Mouse (Mus musculus) stomach, postnatal 0 days (tissue): ENCODE measurements around the gene Med26. TPM values are rescaled to one million over a fixed set of nuclear protein-coding genes. Genes with fewer than 3 reads are reported as not detected.

ENCODE experiments used
- ATAC-seq: fragments of 200-750 bp; cut with Nextera tagmentation; 2 replicates; pipeline ENCODE4 v1.8.0; 2017; ENCODE audit not compliant: low FRiP score, low TSS enrichment
- DNase-seq: peaks from one replicate; pipeline ENCODE4 v3.0.0-alpha.2; 2016; ENCODE audit warnings: low spot score
- H3K27ac ChIP-seq: fragments of 300-500 bp; sonication (generic); replicated peaks from 2 replicates; pipeline ENCODE4 v1.5.1; 2014; ENCODE audit warnings: mild to moderate bottlenecking, control low read depth
- H3K27me3 ChIP-seq: fragments of 300-500 bp; sonication (generic); 2 replicates; pipeline ENCODE4 v1.6.1; 2014; ENCODE audit warnings: low read length; ENCODE audit not compliant: control insufficient read depth, insufficient read depth
- H3K36me3 ChIP-seq: fragments of 300-500 bp; sonication (generic); 2 replicates; pipeline ENCODE4 v1.6.1; 2014; ENCODE audit warnings: low read length, mixed read lengths; ENCODE audit not compliant: control insufficient read depth, insufficient read depth
- H3K4me1 ChIP-seq: fragments of 300-500 bp; sonication (generic); replicated peaks from 2 replicates; pipeline ENCODE4 v1.6.1; 2014; ENCODE audit warnings: antibody characterized with exemption; ENCODE audit not compliant: control insufficient read depth, insufficient read depth
- H3K4me2 ChIP-seq: fragments of 300-500 bp; sonication (generic); replicated peaks from 2 replicates; pipeline ENCODE4 v1.6.1; 2014; ENCODE audit warnings: low read depth, mild to moderate bottlenecking, control low read depth, moderate library complexity
- H3K4me3 ChIP-seq: fragments of 300-500 bp; sonication (generic); 2 replicates; pipeline ENCODE4 v1.5.1; 2014; ENCODE audit warnings: low read depth, low read length, control low read depth
- H3K9ac ChIP-seq: fragments of 300-500 bp; sonication (generic); 2 replicates; pipeline ENCODE4 v1.6.1; 2014; ENCODE audit warnings: mild to moderate bottlenecking, low read length, control low read depth, mixed read lengths
- H3K9me3 ChIP-seq: fragments of 300-500 bp; sonication (generic); 2 replicates; pipeline ENCODE4 v1.6.1; 2016; ENCODE audit warnings: low read length; ENCODE audit not compliant: control insufficient read depth
- CTCF ChIP-seq: IDR thresholded peaks from 2 replicates; pipeline ENCODE4 v1.5.1; 2016; ENCODE audit warnings: antibody characterized with exemption, low read depth, mild to moderate bottlenecking, moderate library complexity
- EP300 ChIP-seq: optimal IDR thresholded peaks from 2 replicates; pipeline ENCODE3; 2016; ENCODE audit warnings: antibody characterized with exemption
- WGBS: fragments of 180-500 bp; shearing (Covaris S2); extraction: QIAGEN DNeasy Blood & Tissue Kit; methylation state at CpG from one replicate; pipeline ENCODE4 v1.1.7; 2014; 5-methylcytosine and 5-hydroxymethylcytosine counted together
- polyA plus RNA-seq: library from polyadenylated mRNA; unstranded; fragments of >200 nt; fragmentation: Nextera tagmentation; extraction: Ambion mirVana; gene quantifications from 2 replicates; pipeline ENCODE4 v1.2.1, GENCODE M21; 2015

Gene Med26
- polyA plus RNA-seq, 1 experiment from 2014 or later: 7.1 TPM

GRCm38 (mm10) chr8:72532103-72532502 is 16.0 kb downstream of the Med26 start:
- TF ChIP-seq CTCF: no peak
- TF ChIP-seq EP300: no peak
- Histone ChIP-seq H3K27me3 (no peaks in the 10 kb centered on the region), H3K4me3 (no peak overlapping the region), H3K27ac (no peak overlapping the region), H3K9me3 (no peaks in the 10 kb centered on the region), H3K9ac (no peak overlapping the region), H3K36me3 (no peaks in the 10 kb centered on the region), H3K4me2 (no peak overlapping the region), H3K4me1 (no peaks in the 10 kb centered on the region)
- ATAC-seq (no peak), DNase-seq (no peak)
- WGBS: 96% methylated on average over 1 of the region's 1 CpGs

- no peaks in the 10 kb centered on the region for H3K27me3 ChIP-seq
These were observed 26.2 kb downstream of the Med26 start for GRCm38 (mm10) chr8:72521888-72522287.

GRCm38 (mm10) chr8:72517421-72517988 is 30.6 kb downstream of the Med26 start:
- DNase-seq (no peak), ATAC-seq (no peak)
- no peak overlapping the region for H3K4me3 ChIP-seq
- TF ChIP-seq CTCF (no peak), EP300 (no peak)
- H3K9me3 ChIP-seq: no peaks in the 10 kb centered on the region
- no peaks in the 10 kb centered on the region for H3K4me1 ChIP-seq
- H3K27ac ChIP-seq: no peak overlapping the region
- no peak overlapping the region for H3K9ac ChIP-seq
- no peaks in the 10 kb centered on the region for H3K36me3 ChIP-seq
- H3K27me3 ChIP-seq: no peaks in the 10 kb centered on the region
- 69% methylated on average over 7 of the region's 7 CpGs for WGBS
- H3K4me2 ChIP-seq: no peak overlapping the region

More at GRCm38 (mm10) chr8:72521888-72522287, 26.2 kb downstream of the Med26 start:
- no peak for ATAC-seq
- TF ChIP-seq CTCF (no peak), EP300 (no peak)
- no peaks in the 10 kb centered on the region for H3K9me3 ChIP-seq
- H3K36me3 ChIP-seq: no peaks in the 10 kb centered on the region
- H3K4me1 ChIP-seq: no peaks in the 10 kb centered on the region
- H3K9ac ChIP-seq: no peak overlapping the region
- H3K4me3 ChIP-seq: no peak overlapping the region
- H3K4me2 ChIP-seq: no peak overlapping the region
- DNase-seq: no peak
- H3K27ac ChIP-seq: no peak overlapping the region

- H3K4me2 ChIP-seq: no peak overlapping the region
- ATAC-seq: no peak
- no peaks in the 10 kb centered on the region for H3K36me3 ChIP-seq
- WGBS: 65% methylated on average over 1 of the region's 1 CpGs
- no peaks in the 10 kb centered on the region for H3K4me1 ChIP-seq
- no peaks in the 10 kb centered on the region for H3K27me3 ChIP-seq
- H3K27ac ChIP-seq: no peak overlapping the region
- H3K9ac ChIP-seq: no peak overlapping the region
- DNase-seq: no peak
- no peaks in the 10 kb centered on the region for H3K9me3 ChIP-seq
- no peak for TF ChIP-seq EP300
- TF ChIP-seq CTCF: no peak
- H3K4me3 ChIP-seq: no peak overlapping the region
These were observed 34.9 kb downstream of the Med26 start for GRCm38 (mm10) chr8:72513158-72513557.

DNA sequence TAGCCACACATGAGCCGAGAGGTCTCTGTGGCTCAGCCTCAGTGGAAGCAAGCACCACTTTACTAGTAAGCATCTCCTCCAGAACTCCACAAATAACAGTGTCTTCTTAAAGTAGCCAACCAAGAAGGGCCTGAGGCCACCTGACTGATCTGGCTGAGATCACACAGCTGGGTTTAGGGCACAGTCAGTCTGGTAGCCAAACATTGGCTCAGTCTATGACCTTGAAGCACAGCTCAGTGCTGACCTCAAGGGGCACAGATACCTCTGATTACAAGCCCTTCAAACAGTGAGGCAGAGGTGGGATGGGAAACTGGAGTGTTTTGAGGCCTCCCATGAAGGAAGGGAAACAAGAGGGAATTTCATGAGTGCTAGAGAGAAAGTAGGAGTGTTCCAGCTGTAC is 35.4 kb downstream of the Med26 start:
- H3K4me2 ChIP-seq: no peak overlapping the region
- H3K27ac ChIP-seq: no peak overlapping the region
- H3K36me3 ChIP-seq: no peaks in the 10 kb centered on the region
- H3K27me3 ChIP-seq: no peaks in the 10 kb centered on the region
- H3K9ac ChIP-seq: no peak overlapping the region
- WGBS: 84% methylated on average over 1 of the region's 1 CpGs
- TF ChIP-seq EP300 (no peak), CTCF (no peak)
- no peak for ATAC-seq
- no peak overlapping the region for H3K4me3 ChIP-seq
- H3K9me3 ChIP-seq: no peaks in the 10 kb centered on the region
- no peak for DNase-seq
- H3K4me1 ChIP-seq: no peaks in the 10 kb centered on the region

GRCm38 (mm10) chr8:72507505-72507904 is 40.6 kb downstream of the Med26 start:
- 72% methylated on average over 1 of the region's 1 CpGs for WGBS
- Histone ChIP-seq H3K4me1 (no peaks in the 10 kb centered on the region; the same call in 1 of the 2 replicates), H3K27me3 (no peaks in the 10 kb centered on the region), H3K9ac (no peak overlapping the region), H3K9me3 (no peaks in the 10 kb centered on the region), H3K36me3 (no peaks in the 10 kb centered on the region; the same call in 1 of the 2 replicates), H3K4me3 (no peak overlapping the region), H3K4me2 (no peak overlapping the region), H3K27ac (no peak overlapping the region)
- no peak for ATAC-seq
- TF ChIP-seq EP300: no peak
- TF ChIP-seq CTCF: no peak
- DNase-seq: no peak
